Mouse (Mus musculus): ENCODE data around the gene Mark4. TPM values are rescaled to one million over a fixed set of nuclear protein-coding genes. Genes with fewer than 3 reads are reported as not detected.

Gene Mark4
- polyA plus RNA-seq, 1 experiment from 2014 or later, result 1.8 TPM

DNA sequence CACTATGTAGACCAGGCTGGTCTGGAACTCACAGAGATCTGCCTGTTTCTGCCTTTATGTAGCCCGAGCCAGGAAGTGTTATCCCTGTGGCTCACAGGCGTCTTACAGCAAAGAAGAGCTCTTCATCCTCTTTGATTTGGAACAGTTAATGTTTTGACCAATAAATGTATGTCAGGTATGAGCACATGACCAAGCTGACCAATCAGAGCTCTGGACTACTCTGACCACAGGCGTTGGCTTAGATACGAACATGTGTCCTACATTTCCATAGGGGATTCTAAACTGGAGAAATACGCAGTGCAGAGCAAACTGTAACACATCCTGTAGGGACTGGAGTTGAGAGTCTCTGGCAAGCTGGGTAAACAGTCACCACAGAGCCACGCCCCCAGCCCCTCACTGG, 31.7 kb downstream of the Mark4 start:
- no peak overlapping the region for H3K4me2 ChIP-seq (ENCODE audit: low read depth, low read length)
- H3K9me3 ChIP-seq (ENCODE audit: low read length), result no peaks in the 10 kb centered on the region
- no peak overlapping the region for H3K4me3 ChIP-seq (ENCODE audit: low read depth, low read length)
- TF ChIP-seq CTCF (IDR thresholded peaks at IDR 0.05; ENCODE audit: low read depth) (no peak), EP300 (IDR thresholded peaks at IDR 0.05; ENCODE audit: low read depth) (no peak)
- peaks cover 43% of the 10 kb centered on the region for H3K36me3 ChIP-seq (replicated peaks; ENCODE audit: insufficient read depth, low read length)
- no peak overlapping the region for H3K27ac ChIP-seq (ENCODE audit: low read depth)
- WGBS (ENCODE audit: insufficient replicate concordance), result 81% methylated on average over 6 of the region's 6 CpGs
- DNase-seq (no peak), ATAC-seq (no peak)
- H3K4me1 ChIP-seq (ENCODE audit: insufficient read depth), result no peaks in the 10 kb centered on the region
- H3K9ac ChIP-seq (replicated peaks), result no peak overlapping the region
- H3K27me3 ChIP-seq (ENCODE audit: insufficient read depth, low read length), result no peaks in the 10 kb centered on the region; the same call in 1 of the 2 replicates

- TF ChIP-seq EP300 (IDR thresholded peaks at IDR 0.05; ENCODE audit: low read depth) (no peak), CTCF (IDR thresholded peaks at IDR 0.05; ENCODE audit: low read depth) (no peak)
- Histone ChIP-seq H3K4me3 (ENCODE audit: low read depth, low read length) (no peak overlapping the region), H3K4me2 (ENCODE audit: low read depth, low read length) (no peak overlapping the region), H3K27me3 (ENCODE audit: insufficient read depth, low read length) (peaks cover under 1% of the 10 kb centered on the region), H3K9ac (replicated peaks) (no peak overlapping the region), H3K4me1 (ENCODE audit: insufficient read depth) (peaks cover 1% of the 10 kb centered on the region; the same call in 1 of the 2 replicates), H3K9me3 (ENCODE audit: low read length) (no peaks in the 10 kb centered on the region), H3K27ac (ENCODE audit: low read depth) (no peak overlapping the region), H3K36me3 (replicated peaks; ENCODE audit: insufficient read depth, low read length) (peaks cover 39% of the 10 kb centered on the region)
- WGBS (ENCODE audit: insufficient replicate concordance), result 78% methylated on average over 6 of the region's 6 CpGs
- no peak for DNase-seq
- ATAC-seq, result no peak
These were observed 32.3 kb downstream of the Mark4 start for GRCm38 (mm10) chr7:19426349-19426748.

GRCm38 (mm10) chr7:19424051-19424450, 34.6 kb downstream of the Mark4 start:
- H3K4me2 ChIP-seq (ENCODE audit: low read depth, low read length), result no peak overlapping the region
- peaks cover 13% of the 10 kb centered on the region for H3K4me1 ChIP-seq (ENCODE audit: insufficient read depth)
- no peaks in the 10 kb centered on the region for H3K9me3 ChIP-seq (ENCODE audit: low read length)
- 47% methylated on average over 4 of the region's 4 CpGs for WGBS (ENCODE audit: insufficient replicate concordance)
- DNase-seq (no peak), ATAC-seq (no peak)
- H3K27ac ChIP-seq (ENCODE audit: low read depth), result no peak overlapping the region
- H3K27me3 ChIP-seq (ENCODE audit: insufficient read depth, low read length), result peaks cover 20% of the 10 kb centered on the region
- H3K4me3 ChIP-seq (ENCODE audit: low read depth, low read length), result no peak overlapping the region
- H3K36me3 ChIP-seq (replicated peaks; ENCODE audit: insufficient read depth, low read length), result peaks cover 19% of the 10 kb centered on the region
- no peak overlapping the region for H3K9ac ChIP-seq (replicated peaks)
- TF ChIP-seq EP300 (IDR thresholded peaks at IDR 0.05; ENCODE audit: low read depth) (no peak), CTCF (IDR thresholded peaks at IDR 0.05; ENCODE audit: low read depth) (no peak)

DNA sequence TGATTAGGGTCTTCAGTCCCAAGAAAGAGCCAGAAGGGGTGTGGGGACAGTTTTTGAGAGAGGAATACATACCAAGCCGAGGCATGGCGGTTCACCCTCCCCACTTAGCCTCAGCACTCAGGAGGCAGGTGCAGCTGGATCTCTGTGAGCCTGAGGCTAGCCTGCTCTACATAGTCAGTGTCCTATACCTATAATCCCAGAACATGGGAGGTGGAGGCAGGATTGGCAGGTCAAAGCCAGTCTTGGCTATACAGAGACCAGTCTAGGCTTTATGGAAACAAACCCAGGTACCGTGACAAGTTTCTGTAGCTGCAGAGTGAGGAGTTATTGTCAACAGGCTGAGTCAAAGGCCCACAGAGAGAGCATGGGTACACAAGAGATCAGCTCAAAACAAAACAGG, 35.5 kb downstream of the Mark4 start:
- H3K4me2 ChIP-seq (ENCODE audit: low read depth, low read length), result no peak overlapping the region
- H3K27me3 ChIP-seq (ENCODE audit: insufficient read depth, low read length), result peaks cover 22% of the 10 kb centered on the region
- H3K27ac ChIP-seq (ENCODE audit: low read depth), result no peak overlapping the region
- no peak for ATAC-seq
- H3K9me3 ChIP-seq (ENCODE audit: low read length), result no peaks in the 10 kb centered on the region
- no peak overlapping the region for H3K4me3 ChIP-seq (ENCODE audit: low read depth, low read length)
- TF ChIP-seq EP300 (IDR thresholded peaks at IDR 0.05; ENCODE audit: low read depth) (no peak), CTCF (IDR thresholded peaks at IDR 0.05; ENCODE audit: low read depth) (no peak)
- WGBS (ENCODE audit: insufficient replicate concordance), result 82% methylated on average over 3 of the region's 3 CpGs
- H3K36me3 ChIP-seq (replicated peaks; ENCODE audit: insufficient read depth, low read length), result peaks cover 15% of the 10 kb centered on the region
- H3K4me1 ChIP-seq (ENCODE audit: insufficient read depth), result peaks cover 13% of the 10 kb centered on the region
- DNase-seq, result no peak
- H3K9ac ChIP-seq (replicated peaks), result no peak overlapping the region

- WGBS (ENCODE audit: insufficient replicate concordance), result 10% methylated on average over 43 of the region's 43 CpGs
These were observed 37.6 kb downstream of the Mark4 start for GRCm38 (mm10) chr7:19420821-19421636.

DNA sequence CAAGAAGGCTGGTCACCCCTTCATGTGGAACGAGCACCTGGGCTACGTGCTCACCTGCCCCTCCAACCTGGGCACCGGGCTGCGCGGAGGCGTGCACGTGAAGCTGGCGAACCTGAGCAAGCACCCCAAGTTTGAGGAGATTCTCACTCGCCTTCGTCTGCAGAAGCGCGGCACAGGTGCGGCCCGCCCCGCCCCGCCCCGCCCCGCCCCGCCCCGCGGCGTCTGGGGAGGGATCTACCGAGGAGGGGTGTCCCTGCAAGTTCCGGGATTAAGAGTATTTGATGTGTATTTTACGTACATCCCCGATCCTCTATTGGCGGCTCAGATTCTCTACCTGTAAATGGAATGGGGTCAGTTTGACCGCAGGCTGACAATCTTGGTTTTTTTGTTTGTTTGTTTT, 38.5 kb downstream of the Mark4 start:
- no peak for TF ChIP-seq EP300 (IDR thresholded peaks at IDR 0.05; ENCODE audit: low read depth)
- TF ChIP-seq CTCF (IDR thresholded peaks at IDR 0.05; ENCODE audit: low read depth), result no peak
- DNase-seq, result no peak

More at GRCm38 (mm10) chr7:19420821-19421636, 37.6 kb downstream of the Mark4 start:
- no peak for TF ChIP-seq EP300 (IDR thresholded peaks at IDR 0.05; ENCODE audit: low read depth)
- TF ChIP-seq CTCF (IDR thresholded peaks at IDR 0.05; ENCODE audit: low read depth), result no peak
- H3K27ac ChIP-seq (ENCODE audit: low read depth), result no peak overlapping the region
- H3K36me3 ChIP-seq (replicated peaks; ENCODE audit: insufficient read depth, low read length), result peaks cover 6% of the 10 kb centered on the region
- peaks cover 36% of the 10 kb centered on the region for H3K27me3 ChIP-seq (ENCODE audit: insufficient read depth, low read length)
- peaks cover 13% of the 10 kb centered on the region for H3K4me1 ChIP-seq (ENCODE audit: insufficient read depth)
- peak; percentile 89 for DNase-seq
- no peak overlapping the region for H3K9ac ChIP-seq (replicated peaks)
- H3K4me2 ChIP-seq (ENCODE audit: low read depth, low read length), result peak overlapping the region; percentile 62
- H3K4me3 ChIP-seq (ENCODE audit: low read depth, low read length), result peak overlapping the region; percentile 20; the same call in 1 of the 2 replicates
- ATAC-seq, result peak; percentile 94
- no peaks in the 10 kb centered on the region for H3K9me3 ChIP-seq (ENCODE audit: low read length)

More for the DNA sequence above, 38.5 kb downstream of the Mark4 start:
- Histone ChIP-seq H3K27me3 (ENCODE audit: insufficient read depth, low read length) (peaks cover 37% of the 10 kb centered on the region), H3K9ac (replicated peaks) (no peak overlapping the region), H3K9me3 (ENCODE audit: low read length) (no peaks in the 10 kb centered on the region), H3K36me3 (replicated peaks; ENCODE audit: insufficient read depth, low read length) (no peaks in the 10 kb centered on the region), H3K4me2 (ENCODE audit: low read depth, low read length) (no peak overlapping the region), H3K4me1 (ENCODE audit: insufficient read depth) (peaks cover 13% of the 10 kb centered on the region), H3K4me3 (ENCODE audit: low read depth, low read length) (no peak overlapping the region), H3K27ac (ENCODE audit: low read depth) (no peak overlapping the region)
- no peak for ATAC-seq
- 6% methylated on average over 26 of the region's 28 CpGs for WGBS (ENCODE audit: insufficient replicate concordance)
